Mouse (Mus musculus) liver, embryonic 14.5 days (tissue): ENCODE results near the gene Tff1. TPM values are rescaled to one million over a fixed set of nuclear protein-coding genes. Genes with fewer than 3 reads are reported as not detected.
A peak's percentile ranks its signal among the peaks of the same experiment; 100 is the strongest.

ENCODE experiments used
- ATAC-seq: fragments of 200-750 bp; cut with Nextera tagmentation; 2 replicates; pipeline ENCODE4 v1.8.0; 2017; ENCODE audit warnings: moderate number of reproducible peaks, mild to moderate bottlenecking, moderate library complexity; ENCODE audit not compliant: insufficient read depth
- DNase-seq, 3 experiments: peaks; one replicate each; pipeline ENCODE4 v3.0.0-alpha.2; 2012 to 2013; ENCODE audit warnings: low read depth in 3 of 3, low spot score in 3 of 3
- H3K27ac ChIP-seq: fragments of 300-500 bp; sonication (generic); 2 replicates; pipeline ENCODE4 v1.5.1; 2014; ENCODE audit warnings: moderate library complexity, mild to moderate bottlenecking, control low read depth, inconsistent platforms
- H3K27me3 ChIP-seq: fragments of 300-500 bp; sonication (generic); 2 replicates; pipeline ENCODE4 v1.6.1; 2014; ENCODE audit warnings: mild to moderate bottlenecking, low read length, moderate library complexity; ENCODE audit not compliant: control insufficient read depth, insufficient read depth
- H3K36me3 ChIP-seq: fragments of 300-500 bp; sonication (generic); replicated peaks from 2 replicates; pipeline ENCODE4 v1.6.1; 2014; ENCODE audit warnings: low read depth; ENCODE audit not compliant: control insufficient read depth, insufficient read depth
- H3K4me1 ChIP-seq, 2 experiments: fragments of 200-500 bp in 1 of 2; fragments of 300-500 bp in 1 of 2; sonication (generic) in 1 of 2; replicated peaks; 2 replicates each; pipeline ENCODE4 v1.6.1; 2012 to 2014; ENCODE audit warnings: antibody characterized with exemption in 1 of 2, inconsistent platforms in 1 of 2, low read length in 1 of 2; ENCODE audit not compliant: control insufficient read depth in 2 of 2, insufficient read depth in 2 of 2
- H3K4me2 ChIP-seq: fragments of 300-500 bp; sonication (generic); 2 replicates; pipeline ENCODE4 v1.6.1; 2014; ENCODE audit warnings: low read depth, mild to moderate bottlenecking, control low read depth, moderate library complexity
- H3K4me3 ChIP-seq, 2 experiments: fragments of 200-500 bp in 1 of 2; fragments of 300-500 bp in 1 of 2; sonication (generic) in 1 of 2; 2 replicates each; pipeline ENCODE4 v1.5.1; 2012 to 2014; ENCODE audit warnings: low read depth in 2 of 2, low read length in 2 of 2, mild to moderate bottlenecking in 2 of 2, control low read depth in 1 of 2, inconsistent platforms in 1 of 2, moderate library complexity in 1 of 2; ENCODE audit not compliant: insufficient read depth in 1 of 2
- H3K9ac ChIP-seq: fragments of 300-500 bp; sonication (generic); replicated peaks from 2 replicates; pipeline ENCODE4 v1.6.1; 2014; ENCODE audit warnings: mild to moderate bottlenecking, control low read depth, moderate library complexity
- H3K9me3 ChIP-seq: fragments of 300-500 bp; sonication (generic); 2 replicates; pipeline ENCODE4 v1.6.1; 2016; ENCODE audit warnings: low read length, mixed read lengths; ENCODE audit not compliant: control insufficient read depth
- CTCF ChIP-seq: IDR thresholded peaks from 2 replicates; pipeline ENCODE4 v1.5.1; 2016; ENCODE audit warnings: antibody characterized with exemption, low read depth, control low read depth
- EP300 ChIP-seq: IDR thresholded peaks from 2 replicates; pipeline ENCODE4 v1.6.1; 2016; ENCODE audit warnings: antibody characterized with exemption, low read depth
- WGBS: fragments of 180-500 bp; shearing (Covaris S2); extraction: QIAGEN DNeasy Blood & Tissue Kit; methylation state at CpG from one replicate; pipeline ENCODE4 v1.1.7; 2014; ENCODE audit not compliant: insufficient replicate concordance; 5-methylcytosine and 5-hydroxymethylcytosine counted together
- polyA plus RNA-seq, 2 experiments: library from polyadenylated mRNA; depleted of rRNA in 1 of 2; stranded (reverse) in 1 of 2; unstranded in 1 of 2; fragments of >200 nt; fragmentation: Nextera tagmentation in 1 of 2; extraction: Ambion mirVana in 1 of 2; gene quantifications; 2 replicates each; pipeline versions ENCODE4 v1.2.1 to v1.2.3; 2012 to 2014

The Tff1 gene
- polyA plus RNA-seq, 2 experiments, result not detected

GRCm38 (mm10) chr17:31160291-31160690, 4.8 kb downstream of the Tff1 start:
- H3K4me1 ChIP-seq, result no peaks in the 10 kb centered on the region
- H3K9ac ChIP-seq, result no peak overlapping the region
- H3K27ac ChIP-seq, result no peak overlapping the region
- WGBS, result 65% methylated on average over 4 of the region's 4 CpGs
- no peak for TF ChIP-seq CTCF
- no peak for TF ChIP-seq EP300
- DNase-seq (no peak), ATAC-seq (no peak)
- no peaks in the 10 kb centered on the region for H3K9me3 ChIP-seq
- no peak overlapping the region for H3K4me3 ChIP-seq
- no peak overlapping the region for H3K4me2 ChIP-seq
- no peaks in the 10 kb centered on the region for H3K27me3 ChIP-seq
- no peaks in the 10 kb centered on the region for H3K36me3 ChIP-seq

GRCm38 (mm10) chr17:31157921-31158320, 7.2 kb downstream of the Tff1 start:
- Histone ChIP-seq H3K4me2 (no peak overlapping the region), H3K27ac (no peak overlapping the region), H3K9me3 (no peaks in the 10 kb centered on the region), H3K9ac (no peak overlapping the region), H3K4me1 (0 out of 4 replicates have a peak, but pooled peaks cover 0 to under 1% of the 10 kb centered on the region in 2 experiments), H3K4me3 (no peak overlapping the region), H3K27me3 (no peaks in the 10 kb centered on the region), H3K36me3 (no peaks in the 10 kb centered on the region)
- TF ChIP-seq EP300, result no peak
- no peak for TF ChIP-seq CTCF
- 71% methylated on average over 6 of the region's 6 CpGs for WGBS
- ATAC-seq, result no peak
- no peak for DNase-seq

- H3K36me3 ChIP-seq, result no peaks in the 10 kb centered on the region
- no peak overlapping the region for H3K27ac ChIP-seq
- H3K27me3 ChIP-seq, result no peaks in the 10 kb centered on the region
- TF ChIP-seq CTCF (no peak), EP300 (no peak)
- 9% methylated on average over 8 of the region's 8 CpGs for WGBS
- no peak overlapping the region for H3K4me2 ChIP-seq
- no peak for ATAC-seq
- no peak overlapping the region for H3K4me3 ChIP-seq
- no peak overlapping the region for H3K9ac ChIP-seq
- DNase-seq, result no peak
- H3K9me3 ChIP-seq, result no peaks in the 10 kb centered on the region
- peaks cover 0 to 5% of the 10 kb centered on the region in 2 experiments; a peak in 1 of 4 replicates for H3K4me1 ChIP-seq
Measured at GRCm38 (mm10) chr17:31153785-31154184, 11.3 kb downstream of the Tff1 start.

- WGBS, result 40% methylated on average over 9 of the region's 9 CpGs
- no peak for DNase-seq
- no peak overlapping the region for H3K4me3 ChIP-seq
- no peak overlapping the region for H3K27ac ChIP-seq
- ATAC-seq, result no peak
- no peak for TF ChIP-seq EP300
- no peak for TF ChIP-seq CTCF
- no peaks in the 10 kb centered on the region for H3K9me3 ChIP-seq
- H3K4me1 ChIP-seq, result peaks cover 0 to 5% of the 10 kb centered on the region in 2 experiments; a peak in 1 of 4 replicates
- peak overlapping the region; percentile 9 for H3K4me2 ChIP-seq
- no peaks in the 10 kb centered on the region for H3K36me3 ChIP-seq
- H3K9ac ChIP-seq, result no peak overlapping the region
- no peaks in the 10 kb centered on the region for H3K27me3 ChIP-seq
Measured at GRCm38 (mm10) chr17:31152966-31153499, 12.0 kb downstream of the Tff1 start.

GRCm38 (mm10) chr17:31152512-31152911, 12.6 kb downstream of the Tff1 start:
- Histone ChIP-seq H3K9ac (no peak overlapping the region), H3K9me3 (no peaks in the 10 kb centered on the region), H3K4me2 (peak overlapping the region; percentile 9; the same call in 1 of the 2 replicates), H3K4me1 (peaks cover 0 to 5% of the 10 kb centered on the region in 2 experiments; a peak in 1 of 4 replicates), H3K36me3 (no peaks in the 10 kb centered on the region), H3K27ac (no peak overlapping the region), H3K4me3 (no peak overlapping the region), H3K27me3 (no peaks in the 10 kb centered on the region)
- ATAC-seq, result 0 out of 2 replicates have a peak, but pooled peaks have one; percentile 41
- peak in 2 of 3 experiments; percentile 14 to 17 for DNase-seq
- no peak for TF ChIP-seq EP300
- no peak for TF ChIP-seq CTCF
- 51% methylated on average over 5 of the region's 5 CpGs for WGBS
